Mouse (Mus musculus) monocyte, adult 5-6 weeks (primary cell): ENCODE data around the gene Olfr49. TPM values are rescaled to one million over a fixed set of nuclear protein-coding genes. Genes with fewer than 3 reads are reported as not detected.
A peak's percentile ranks its signal among the peaks of the same experiment; 100 is the strongest.
"Not testable (repeated sequence)": the region's sequence is repeated elsewhere in the genome, so short reads cannot be mapped to it uniquely, and the experiment has no call there.

Experiments used
- ATAC-seq: fragments of 153-309, 156-312 bp; replicated peaks from 2 replicates; pipeline ENCODE4 v1.8.0; 2017; ENCODE audit warnings: mild to moderate bottlenecking; ENCODE audit not compliant: low TSS enrichment, insufficient number of reproducible peaks, severe bottlenecking, poor library complexity, low FRiP score
- total RNA-seq: library from RNA; stranded (forward); fragments of 200-1000, 200-491, 200-594 nt; gene quantifications from 3 replicates; pipeline ENCODE4 v1.2.3, GENCODE M21; 2017

The Olfr49 gene
- total RNA-seq, 1 experiment from 2014 or later = not detected

DNA sequence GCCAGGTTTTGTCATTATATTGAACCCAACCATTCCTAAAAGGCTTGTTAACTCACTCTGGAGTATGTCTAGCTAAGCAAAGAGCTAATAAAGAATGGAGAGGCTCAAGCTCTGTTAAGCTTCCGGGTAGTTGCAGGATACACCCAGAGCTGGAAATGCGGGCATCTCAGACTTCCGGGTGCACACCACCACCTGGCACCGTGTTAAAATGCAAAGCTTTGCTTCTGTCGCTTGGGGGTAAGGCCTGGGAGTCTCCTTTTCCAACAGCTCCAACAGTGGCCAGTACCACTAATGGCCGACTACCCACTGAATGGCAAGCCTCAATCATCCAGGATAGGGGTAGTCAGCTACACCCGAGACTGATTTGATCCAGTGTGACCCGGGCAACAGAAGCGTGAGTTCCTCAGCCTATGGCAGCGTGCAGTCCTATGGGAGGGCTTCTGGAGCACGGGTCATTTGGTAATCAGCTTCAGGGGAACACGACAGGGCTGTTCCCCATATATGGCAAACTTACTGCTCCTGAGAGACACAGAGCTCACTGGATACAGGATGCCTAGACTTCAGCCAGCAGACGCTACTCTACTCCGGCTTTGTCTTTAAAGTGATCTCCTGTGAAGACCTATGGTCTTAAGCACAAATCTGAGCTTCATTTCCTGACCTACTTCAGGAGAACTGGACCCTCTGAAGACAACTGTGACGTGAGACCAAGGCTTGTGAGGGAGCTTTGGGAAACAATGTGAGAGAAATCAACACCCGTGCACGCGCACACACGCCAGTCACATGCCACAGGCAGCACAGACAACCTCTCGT lies 50.3 kb downstream of the Olfr49 start:
- ATAC-seq = no peak

DNA sequence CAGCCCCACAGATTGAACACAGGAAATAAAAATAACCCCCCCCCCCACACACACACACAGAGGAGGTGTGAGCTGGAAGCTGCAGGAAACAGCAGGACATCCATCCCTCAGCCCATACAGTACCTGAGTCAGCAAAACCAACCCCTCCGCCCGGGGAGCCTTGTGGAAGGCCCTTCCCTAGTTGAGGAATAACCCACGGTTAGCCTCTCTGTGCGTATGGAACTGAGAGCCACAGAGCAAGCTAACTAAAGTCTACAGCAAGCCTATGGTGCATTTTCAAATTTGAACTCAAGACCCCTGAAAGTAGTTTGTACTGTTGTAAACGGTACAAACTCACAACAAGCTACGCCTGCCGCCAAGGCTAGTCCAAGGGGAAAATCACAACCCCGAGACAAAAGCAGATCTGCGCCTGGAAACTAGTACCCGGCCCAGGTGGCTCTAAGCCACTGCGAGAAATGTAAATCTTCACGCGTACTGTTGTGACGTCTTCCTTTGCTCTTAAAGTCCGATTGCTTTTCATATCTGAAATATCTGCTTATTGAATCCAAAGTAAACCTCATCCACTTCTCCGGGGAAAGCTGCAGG lies 51.1 kb downstream of the Olfr49 start:
- ATAC-seq = no peak

DNA sequence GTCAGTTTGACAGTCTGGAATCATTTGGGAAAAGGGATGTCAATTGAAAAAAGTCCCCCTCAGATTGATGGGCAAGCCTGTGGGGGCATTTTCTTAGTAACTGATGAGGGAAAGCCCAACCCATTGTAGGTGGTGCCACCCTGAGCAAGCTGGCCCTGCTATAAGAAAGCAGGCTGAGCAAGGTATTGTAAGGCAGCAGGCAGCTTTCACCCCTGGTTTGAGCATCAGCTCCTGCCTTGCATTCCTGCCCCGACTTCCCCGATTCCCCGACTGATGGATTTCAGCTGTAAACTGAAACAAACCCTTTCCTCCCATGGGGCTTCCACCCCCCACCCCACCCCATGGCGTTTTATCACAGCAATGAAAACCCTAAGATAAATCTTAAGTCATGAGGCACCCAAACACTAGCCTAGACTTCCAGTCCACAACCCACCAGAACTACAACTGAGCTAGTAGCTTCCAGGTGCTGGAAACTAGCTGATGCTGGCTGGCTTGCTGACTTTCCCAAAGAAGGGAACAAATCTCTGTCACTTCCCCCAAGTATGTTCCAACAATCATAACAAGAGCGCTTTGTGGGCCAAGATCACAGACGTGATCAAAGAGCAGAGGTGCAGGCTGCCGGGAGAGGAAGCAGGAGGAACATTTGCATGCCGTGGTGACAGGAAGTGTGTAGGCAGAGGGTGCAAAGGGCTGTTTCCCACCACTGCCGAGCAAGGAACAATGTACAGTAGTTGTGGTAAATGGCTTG lies 51.8 kb downstream of the Olfr49 start:
- peak; percentile 66 for ATAC-seq

DNA sequence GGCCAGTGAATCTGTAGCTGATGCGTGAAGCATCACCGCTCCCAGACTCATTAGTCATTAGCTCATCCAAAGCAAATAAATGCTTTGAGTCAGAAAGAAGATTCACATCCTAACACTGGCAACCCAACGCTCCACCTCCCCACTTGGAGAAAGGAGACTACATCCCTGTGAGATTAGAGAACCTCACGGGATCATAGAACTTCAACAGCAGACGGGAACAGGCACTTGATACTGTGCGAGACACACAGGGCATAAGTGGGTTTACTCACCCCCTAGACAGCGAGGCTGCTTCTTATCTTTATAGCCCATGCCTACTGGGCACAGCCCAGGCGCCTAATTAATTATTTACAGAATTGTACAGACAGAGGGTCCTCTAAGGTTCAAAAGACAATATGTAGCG lies 52.6 kb downstream of the Olfr49 start:
- ATAC-seq = no peak

DNA sequence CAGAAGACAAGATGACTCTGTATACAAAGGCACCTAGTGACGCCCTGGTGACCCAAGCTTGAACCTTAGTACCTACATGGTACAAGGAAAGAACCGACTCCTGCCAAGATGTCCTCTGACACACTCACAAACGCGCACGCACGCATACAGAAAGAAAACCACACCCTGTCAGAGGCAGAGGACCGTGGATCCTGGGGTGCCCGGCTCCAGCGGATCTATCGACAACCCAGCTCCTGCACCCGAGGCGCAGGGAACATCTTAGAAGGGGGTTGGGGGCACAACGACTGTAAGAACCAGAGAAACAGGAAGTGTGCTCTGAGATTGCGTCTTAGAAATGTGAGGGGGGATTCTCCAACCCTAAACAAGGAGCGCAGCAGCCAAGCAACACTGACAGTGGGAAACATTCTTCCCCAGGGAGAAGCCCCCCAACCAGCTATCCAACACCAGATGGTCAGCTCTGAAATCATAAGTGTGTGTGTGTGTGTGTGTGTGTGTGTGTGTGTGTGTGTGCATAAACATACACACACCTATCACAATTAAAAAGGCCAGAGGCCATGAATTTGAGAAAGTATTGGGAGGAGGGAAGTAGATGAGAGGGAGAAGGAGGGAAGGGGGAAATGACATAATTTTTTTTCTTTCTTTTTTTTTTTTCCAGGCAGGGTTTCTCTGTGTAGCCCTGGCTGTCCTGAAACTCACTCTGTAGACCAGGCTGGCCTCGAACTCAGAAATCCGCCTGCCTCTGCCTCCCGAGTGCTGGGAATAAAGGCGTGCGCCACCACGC lies 53.4 kb downstream of the Olfr49 start:
- ATAC-seq = no peak

DNA sequence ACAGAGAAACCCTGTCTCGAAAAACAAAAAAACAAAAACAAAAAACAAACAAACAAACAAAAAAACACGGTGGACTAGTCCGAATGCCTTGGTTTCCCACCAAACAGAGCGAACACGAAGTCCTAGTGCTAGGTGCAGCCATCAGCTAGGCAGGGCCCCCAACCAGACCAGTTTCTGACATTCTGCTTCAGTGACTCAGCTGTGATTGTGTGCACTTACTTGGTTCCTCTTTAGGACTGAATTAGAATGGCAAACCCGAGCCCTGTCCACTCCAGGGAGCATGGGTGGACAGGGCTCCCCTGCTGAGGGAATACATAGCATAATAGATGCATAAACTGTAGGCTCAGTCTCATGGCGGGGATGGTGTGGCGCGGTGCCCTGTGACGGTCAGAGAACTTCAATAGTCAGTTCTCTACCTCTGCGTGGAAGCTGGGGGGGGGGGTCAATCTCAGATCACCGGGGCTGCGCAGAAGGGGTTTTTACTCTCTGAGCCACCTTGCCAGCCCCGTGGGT lies 54.0 kb downstream of the Olfr49 start:
- no peak for ATAC-seq

DNA sequence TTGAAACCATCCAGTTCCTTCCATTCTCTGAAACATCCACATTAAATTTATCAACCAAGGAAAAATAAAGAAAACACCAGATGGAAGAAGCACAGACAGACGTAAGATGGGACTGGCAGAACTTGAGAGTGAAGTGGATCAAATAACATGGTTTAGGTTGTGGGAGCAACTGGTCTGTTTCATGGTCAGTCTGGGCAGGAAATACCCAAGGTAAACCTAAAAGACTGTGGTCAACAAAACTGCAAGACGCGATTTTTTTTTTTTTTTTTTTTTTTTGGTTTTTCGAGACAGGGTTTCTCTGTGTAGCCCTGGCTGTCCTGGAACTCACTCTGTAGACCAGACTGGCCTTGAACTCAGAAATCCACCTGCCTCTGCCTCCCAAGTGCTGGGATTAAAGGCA lies 54.9 kb downstream of the Olfr49 start:
- not testable (repeated sequence) for ATAC-seq

DNA sequence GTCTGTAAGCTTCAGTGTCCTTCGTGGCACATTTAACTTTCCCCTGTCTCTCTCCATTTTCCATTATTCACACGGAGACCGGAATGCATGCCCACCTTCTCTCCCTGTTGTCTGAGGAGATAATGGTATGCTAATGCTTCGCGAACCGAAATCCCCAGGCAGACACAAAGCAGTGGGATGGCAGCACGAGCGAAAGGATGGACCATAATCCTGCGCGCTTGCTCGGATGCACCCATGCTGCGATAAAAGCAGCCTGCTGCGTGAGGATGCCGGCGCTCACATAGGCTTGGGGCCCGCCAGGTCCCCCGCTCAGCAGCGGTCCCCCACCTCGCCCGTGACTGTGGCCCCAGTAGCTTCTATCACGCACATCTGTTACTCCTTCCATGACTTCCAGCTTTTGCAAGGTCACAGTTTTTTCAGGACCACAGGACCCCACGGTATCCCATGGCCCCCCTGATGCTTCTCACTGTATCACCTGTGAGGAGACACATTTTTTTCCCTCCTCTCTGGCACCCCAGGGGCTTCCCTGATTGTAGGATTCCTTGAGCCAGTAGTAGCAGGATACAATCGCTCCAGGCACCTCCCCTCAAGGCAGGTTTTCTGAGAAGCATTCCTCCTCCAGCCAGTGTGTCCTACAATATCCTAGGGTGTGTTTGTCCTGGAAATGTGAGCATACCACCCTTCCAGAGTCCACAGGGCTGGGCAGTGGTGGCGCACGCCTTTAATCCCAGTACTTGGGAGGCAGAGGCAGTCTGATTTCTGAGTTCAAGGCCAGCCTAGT lies 55.6 kb downstream of the Olfr49 start:
- no peak for ATAC-seq

DNA sequence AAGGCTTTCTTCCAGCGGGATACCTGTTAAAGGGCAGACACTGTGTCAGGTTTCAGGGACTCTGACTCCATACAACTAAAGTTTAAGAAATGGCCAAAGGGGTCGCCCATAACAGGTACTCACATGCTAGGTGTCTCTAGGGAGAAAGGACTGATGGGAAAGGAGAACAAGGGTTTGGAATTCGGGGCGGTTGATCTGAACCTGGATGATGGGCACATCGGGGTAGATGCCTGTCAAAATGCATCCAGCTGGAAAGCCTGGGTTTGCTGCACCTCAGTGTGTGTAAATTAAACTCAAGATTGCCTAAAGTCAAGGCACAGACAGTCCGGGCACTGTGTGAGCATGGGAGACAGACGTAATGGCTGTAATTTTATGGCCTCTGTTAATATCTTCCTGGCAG lies 56.2 kb downstream of the Olfr49 start:
- ATAC-seq = no peak

Other genes with a start within 250 kb of the Olfr49 start
- gene Dad1, start 30.8 kb downstream of the Olfr49 start, total RNA-seq = 55.5 to 125 TPM (median 69.5 TPM) in 3 replicates
- gene Abhd4, start 30.8 kb downstream of the Olfr49 start, total RNA-seq = 7.7 to 14.8 TPM (median 13.9 TPM) in 3 replicates
- 24.6 to 34.7 TPM (median 29.1 TPM) in 3 replicates for gene Oxa1l, start 75.9 kb upstream of the Olfr49 start, total RNA-seq
- gene Slc7a7, start 132.8 kb upstream of the Olfr49 start, total RNA-seq = 11.3 to 16.7 TPM (median 13.6 TPM) in 3 replicates
- 49.3 to 72.4 TPM (median 52.8 TPM) in 3 replicates for gene Mrpl52, start 142.0 kb upstream of the Olfr49 start, total RNA-seq
- gene Mmp14, start 146.7 kb upstream of the Olfr49 start, total RNA-seq = 0.78 to 0.96 TPM in 2 of 3 replicates, not detected in the other
- gene Lrp10, start 179.2 kb upstream of the Olfr49 start, total RNA-seq = 49.1 to 94.7 TPM (median 53.7 TPM) in 3 replicates
- 0.68 TPM in 1 of 3 replicates, not detected in the others for gene Rem2, start 191.2 kb upstream of the Olfr49 start, total RNA-seq
- 16.6 to 25.4 TPM (median 16.8 TPM) in 3 replicates for gene Prmt5, start 232.6 kb upstream of the Olfr49 start, total RNA-seq